Mouse (Mus musculus) G1E (cell line): ENCODE data around the gene Cyp2a22. TPM values are rescaled to one million over a fixed set of nuclear protein-coding genes. Genes with fewer than 3 reads are reported as not detected.
"Not testable (repeated sequence)": the region's sequence is repeated elsewhere in the genome, so short reads cannot be mapped to it uniquely, and the experiment has no call there.

ENCODE experiments used
- ATAC-seq: 2 replicates; pipeline ENCODE4 v1.8.0; 2016; ENCODE audit warnings: mild to moderate bottlenecking; ENCODE audit not compliant: insufficient number of reproducible peaks, poor library complexity, low FRiP score, severe bottlenecking; ENCODE audit errors: extremely low read depth
- DNase-seq: peaks from one replicate; pipeline ENCODE4 v3.0.0; 2012; ENCODE audit warnings: low spot score
- H3K27me3 ChIP-seq: 2 replicates; pipeline ENCODE4 v1.6.1; 2012; ENCODE audit warnings: mild to moderate bottlenecking, low read length, inconsistent platforms; ENCODE audit not compliant: insufficient read depth
- H3K36me3 ChIP-seq: replicated peaks from 2 replicates; pipeline ENCODE3; 2012; ENCODE audit warnings: mild to moderate bottlenecking, inconsistent platforms
- H3K4me1 ChIP-seq: 2 replicates; pipeline ENCODE4 v1.6.1; 2012; ENCODE audit warnings: low read depth, low read length, inconsistent platforms, mixed read lengths; ENCODE audit not compliant: insufficient read depth
- H3K4me3 ChIP-seq: 2 replicates; pipeline ENCODE4 v1.5.1; 2012; ENCODE audit warnings: low read depth, mild to moderate bottlenecking, inconsistent platforms, low read length, moderate library complexity, mixed read lengths
- H3K9me3 ChIP-seq: replicated peaks from 2 replicates; pipeline ENCODE4 v1.6.1; 2012; ENCODE audit warnings: inconsistent platforms
- CTCF ChIP-seq: IDR thresholded peaks from 2 replicates; pipeline ENCODE4 v1.5.1; 2012; ENCODE audit warnings: low read depth, low read length, inconsistent platforms, mixed read lengths
- GATA1 ChIP-seq: IDR thresholded peaks from 2 replicates; pipeline ENCODE4 v1.6.1; 2012; ENCODE audit warnings: borderline replicate concordance, low read length, inconsistent platforms, mixed read lengths
- GATA2 ChIP-seq: IDR thresholded peaks from 2 replicates; pipeline ENCODE4 v1.6.1; 2012; ENCODE audit warnings: low read depth, low read length, inconsistent platforms, borderline replicate concordance
- POLR2AphosphoS5 ChIP-seq: IDR thresholded peaks from 2 replicates; pipeline ENCODE4 v1.6.1; 2012; ENCODE audit warnings: low read depth, low read length, inconsistent platforms; ENCODE audit not compliant: insufficient replicate concordance
- TAL1 ChIP-seq: conservative IDR thresholded peaks from 2 replicates; pipeline ENCODE4 v1.6.1; 2012; ENCODE audit warnings: low read depth, low read length, inconsistent platforms, mixed read lengths
- polyA plus RNA-seq: library from polyadenylated mRNA; stranded (reverse); fragments of >175 nt; gene quantifications from 2 replicates; pipeline ENCODE4 v1.2.3, GENCODE M21; 2012
- total RNA-seq, 2 experiments: library from RNA; stranded (forward) in 1 of 2; stranded (reverse) in 1 of 2; fragments of 200-1000 nt in 1 of 2; fragments of >200 nt in 1 of 2; fragmentation: Nextera tagmentation in 1 of 2; gene quantifications; 2 replicates each; pipeline ENCODE4 v1.2.3; 2014 to 2017

Cyp2a22 gene
- total RNA-seq (2014; fragmentation: Nextera tagmentation) (not detected in 2 replicates), total RNA-seq (2017) (0.11 TPM in 1 of 2 replicates, not detected in the other), polyA plus RNA-seq (not detected in 2 replicates)

- ATAC-seq (no peak), DNase-seq (no peak)
- Histone ChIP-seq H3K4me1 (no peaks in the 10 kb centered on the region), H3K4me3 (no peak within 1 kb of the TSS), H3K27me3 (no peaks in the 10 kb centered on the region), H3K36me3 (no peaks in the 10 kb centered on the region), H3K9me3 (no peaks in the 10 kb centered on the region)
- TF ChIP-seq CTCF (no peak), GATA1 (no peak), TAL1 (no peak), POLR2AphosphoS5 (no peak)
These were observed at the start of gene Cyp2a22 for GRCm38 (mm10) chr7:26939262-26939661. Gene Cyp2a22, minus strand, starts transcription at chr7:26939384.

GRCm38 (mm10) chr7:26983151-26983550 is 44.0 kb upstream of the Cyp2a22 start:
- not testable (repeated sequence) for H3K36me3 ChIP-seq, H3K4me1 ChIP-seq, ATAC-seq, H3K9me3 ChIP-seq, DNase-seq, H3K4me3 ChIP-seq, H3K27me3 ChIP-seq

GRCm38 (mm10) chr7:26982551-26982950 is 43.4 kb upstream of the Cyp2a22 start:
- ATAC-seq = no peak
- no peak for TF ChIP-seq POLR2AphosphoS5
- TF ChIP-seq GATA2 = no peak
- no peak for TF ChIP-seq TAL1
- no peak for TF ChIP-seq GATA1
- TF ChIP-seq CTCF = no peak
- Histone ChIP-seq H3K36me3 (no peaks in the 10 kb centered on the region), H3K27me3 (no peaks in the 10 kb centered on the region), H3K4me3 (no peak overlapping the region), H3K4me1 (no peaks in the 10 kb centered on the region), H3K9me3 (no peaks in the 10 kb centered on the region)
- no peak for DNase-seq

- ATAC-seq, H3K4me3 ChIP-seq, DNase-seq, H3K27me3 ChIP-seq, H3K4me1 ChIP-seq, H3K9me3 ChIP-seq, H3K36me3 ChIP-seq: not testable (repeated sequence)
These were observed 42.8 kb upstream of the Cyp2a22 start for GRCm38 (mm10) chr7:26981937-26982336.

- not testable (repeated sequence) for H3K4me1 ChIP-seq, H3K9me3 ChIP-seq, H3K27me3 ChIP-seq, H3K4me3 ChIP-seq, ATAC-seq, DNase-seq, H3K36me3 ChIP-seq
These were observed 42.3 kb upstream of the Cyp2a22 start for GRCm38 (mm10) chr7:26981464-26981863.

GRCm38 (mm10) chr7:26962371-26962770 is 23.2 kb upstream of the Cyp2a22 start:
- DNase-seq, ATAC-seq, H3K4me3 ChIP-seq, H3K9me3 ChIP-seq, H3K27me3 ChIP-seq, H3K4me1 ChIP-seq, H3K36me3 ChIP-seq: not testable (repeated sequence)

GRCm38 (mm10) chr7:26953306-26953705 is 14.1 kb upstream of the Cyp2a22 start:
- DNase-seq, H3K27me3 ChIP-seq, H3K36me3 ChIP-seq, H3K4me3 ChIP-seq, H3K4me1 ChIP-seq, H3K9me3 ChIP-seq, ATAC-seq: not testable (repeated sequence)

GRCm38 (mm10) chr7:26952671-26953070 is 13.5 kb upstream of the Cyp2a22 start:
- not testable (repeated sequence) for ATAC-seq, DNase-seq, H3K4me1 ChIP-seq, H3K27me3 ChIP-seq, H3K9me3 ChIP-seq, H3K4me3 ChIP-seq, H3K36me3 ChIP-seq

GRCm38 (mm10) chr7:26941320-26941925 is 2.2 kb upstream of the Cyp2a22 start:
- not testable (repeated sequence) for H3K4me3 ChIP-seq, DNase-seq, H3K27me3 ChIP-seq, H3K4me1 ChIP-seq, H3K9me3 ChIP-seq, ATAC-seq, H3K36me3 ChIP-seq

- ATAC-seq, H3K9me3 ChIP-seq, H3K4me1 ChIP-seq, H3K27me3 ChIP-seq, DNase-seq, H3K4me3 ChIP-seq, H3K36me3 ChIP-seq: not testable (repeated sequence)
These were observed 22.1 kb downstream of the Cyp2a22 start for GRCm38 (mm10) chr7:26917114-26917513.
